Mouse (Mus musculus) olfactory bulb, adult 2 months (tissue): ENCODE results near the gene Thop1.

Experiments
- CTCF ChIP-seq: fragments of 200-500 bp; IDR thresholded peaks from 2 replicates; pipeline ENCODE4 v1.5.1; 2012; ENCODE audit warnings: low read depth, mild to moderate bottlenecking, low read length, moderate library complexity; ENCODE audit not compliant: insufficient read depth
- POLR2A ChIP-seq: fragments of 200-500 bp; IDR thresholded peaks from 2 replicates; pipeline ENCODE4 v1.6.1; 2012; ENCODE audit warnings: mild to moderate bottlenecking, low read depth, low read length, moderate library complexity; ENCODE audit not compliant: insufficient read depth

- TF ChIP-seq CTCF (no peak), POLR2A (no peak)
Observed at GRCm38 (mm10) chr10:81029031-81029430, 40.8 kb upstream of the Thop1 start.
